Mouse (Mus musculus): Measurements from ENCODE around the gene Large1. TPM values are rescaled to one million over a fixed set of nuclear protein-coding genes. Genes with fewer than 3 reads are reported as not detected.
"Not testable (repeated sequence)": the region's sequence is repeated elsewhere in the genome, so short reads cannot be mapped to it uniquely, and the experiment has no call there.

Gene Large1
- polyA plus RNA-seq, 1 experiment = 4.4 TPM

GRCm38 (mm10) chr8:73123864-73124499 is 229.4 kb downstream of the Large1 start:
- Histone ChIP-seq H3K27me3 (ENCODE audit: control insufficient read depth, insufficient read depth, low read length) (no peaks in the 10 kb centered on the region), H3K36me3 (ENCODE audit: control insufficient read depth, insufficient read depth, low read length) (no peaks in the 10 kb centered on the region), H3K4me3 (ENCODE audit: control insufficient read depth, insufficient read depth, low read length) (no peak overlapping the region), H3K4me1 (replicated peaks; ENCODE audit: control insufficient read depth, insufficient read depth, low read length) (no peaks in the 10 kb centered on the region), H3K27ac (ENCODE audit: control insufficient read depth, insufficient read depth, low read length) (no peak overlapping the region)
- no peak for DNase-seq
- WGBS = 81% methylated on average over 5 of the region's 5 CpGs
- no peak for TF ChIP-seq CTCF (IDR thresholded peaks at IDR 0.05; ENCODE audit: borderline replicate concordance, control insufficient read depth, extremely low read depth, insufficient read depth, low read length, poor library complexity)
- no peak for TF ChIP-seq POLR2A (IDR thresholded peaks at IDR 0.05; ENCODE audit: control insufficient read depth, extremely low read depth, insufficient read depth, low read length, poor library complexity)

GRCm38 (mm10) chr8:73112332-73112895 is 240.9 kb downstream of the Large1 start:
- H3K4me1 ChIP-seq (replicated peaks; ENCODE audit: control insufficient read depth, insufficient read depth, low read length) = no peaks in the 10 kb centered on the region
- no peak overlapping the region for H3K27ac ChIP-seq (ENCODE audit: control insufficient read depth, insufficient read depth, low read length)
- TF ChIP-seq CTCF (IDR thresholded peaks at IDR 0.05; ENCODE audit: borderline replicate concordance, control insufficient read depth, extremely low read depth, insufficient read depth, low read length, poor library complexity) = no peak
- no peak for TF ChIP-seq POLR2A (IDR thresholded peaks at IDR 0.05; ENCODE audit: control insufficient read depth, extremely low read depth, insufficient read depth, low read length, poor library complexity)
- H3K36me3 ChIP-seq (ENCODE audit: control insufficient read depth, insufficient read depth, low read length) = no peaks in the 10 kb centered on the region
- DNase-seq = no peak
- H3K4me3 ChIP-seq (ENCODE audit: control insufficient read depth, insufficient read depth, low read length) = no peak overlapping the region
- WGBS = 91% methylated on average over 1 of the region's 1 CpGs
- no peaks in the 10 kb centered on the region for H3K27me3 ChIP-seq (ENCODE audit: control insufficient read depth, insufficient read depth, low read length)

GRCm38 (mm10) chr8:73104089-73104488 is 249.3 kb downstream of the Large1 start:
- Histone ChIP-seq H3K4me1 (replicated peaks; ENCODE audit: control insufficient read depth, insufficient read depth, low read length) (no peaks in the 10 kb centered on the region), H3K36me3 (ENCODE audit: control insufficient read depth, insufficient read depth, low read length) (no peaks in the 10 kb centered on the region), H3K27ac (ENCODE audit: control insufficient read depth, insufficient read depth, low read length) (no peak overlapping the region), H3K27me3 (ENCODE audit: control insufficient read depth, insufficient read depth, low read length) (no peaks in the 10 kb centered on the region), H3K4me3 (ENCODE audit: control insufficient read depth, insufficient read depth, low read length) (no peak overlapping the region)
- no peak for DNase-seq
- no peak for TF ChIP-seq CTCF (IDR thresholded peaks at IDR 0.05; ENCODE audit: borderline replicate concordance, control insufficient read depth, extremely low read depth, insufficient read depth, low read length, poor library complexity)
- TF ChIP-seq POLR2A (IDR thresholded peaks at IDR 0.05; ENCODE audit: control insufficient read depth, extremely low read depth, insufficient read depth, low read length, poor library complexity) = no peak
- 95% methylated on average over 1 of the region's 1 CpGs for WGBS

- Histone ChIP-seq H3K27ac (ENCODE audit: control insufficient read depth, insufficient read depth, low read length) (no peak overlapping the region), H3K4me3 (ENCODE audit: control insufficient read depth, insufficient read depth, low read length) (no peak overlapping the region), H3K4me1 (replicated peaks; ENCODE audit: control insufficient read depth, insufficient read depth, low read length) (no peaks in the 10 kb centered on the region), H3K36me3 (ENCODE audit: control insufficient read depth, insufficient read depth, low read length) (no peaks in the 10 kb centered on the region), H3K27me3 (ENCODE audit: control insufficient read depth, insufficient read depth, low read length) (no peaks in the 10 kb centered on the region)
- no peak for DNase-seq
- 91% methylated on average over 5 of the region's 5 CpGs for WGBS
- no peak for TF ChIP-seq POLR2A (IDR thresholded peaks at IDR 0.05; ENCODE audit: control insufficient read depth, extremely low read depth, insufficient read depth, low read length, poor library complexity)
- no peak for TF ChIP-seq CTCF (IDR thresholded peaks at IDR 0.05; ENCODE audit: borderline replicate concordance, control insufficient read depth, extremely low read depth, insufficient read depth, low read length, poor library complexity)
Measured at GRCm38 (mm10) chr8:73101069-73101468, 252.3 kb downstream of the Large1 start.

GRCm38 (mm10) chr8:73100607-73101006 is 252.7 kb downstream of the Large1 start:
- H3K27ac ChIP-seq (ENCODE audit: control insufficient read depth, insufficient read depth, low read length); DNase-seq; H3K4me3 ChIP-seq (ENCODE audit: control insufficient read depth, insufficient read depth, low read length); H3K4me1 ChIP-seq (replicated peaks; ENCODE audit: control insufficient read depth, insufficient read depth, low read length); H3K36me3 ChIP-seq (ENCODE audit: control insufficient read depth, insufficient read depth, low read length); H3K27me3 ChIP-seq (ENCODE audit: control insufficient read depth, insufficient read depth, low read length): not testable (repeated sequence)
- 80% methylated on average over 3 of the region's 3 CpGs for WGBS

GRCm38 (mm10) chr8:73099542-73099941 is 253.8 kb downstream of the Large1 start:
- Histone ChIP-seq H3K36me3 (ENCODE audit: control insufficient read depth, insufficient read depth, low read length) (no peaks in the 10 kb centered on the region), H3K27ac (ENCODE audit: control insufficient read depth, insufficient read depth, low read length) (no peak overlapping the region), H3K4me3 (ENCODE audit: control insufficient read depth, insufficient read depth, low read length) (no peak overlapping the region), H3K27me3 (ENCODE audit: control insufficient read depth, insufficient read depth, low read length) (no peaks in the 10 kb centered on the region), H3K4me1 (replicated peaks; ENCODE audit: control insufficient read depth, insufficient read depth, low read length) (no peaks in the 10 kb centered on the region)
- TF ChIP-seq CTCF (IDR thresholded peaks at IDR 0.05; ENCODE audit: borderline replicate concordance, control insufficient read depth, extremely low read depth, insufficient read depth, low read length, poor library complexity) (no peak), POLR2A (IDR thresholded peaks at IDR 0.05; ENCODE audit: control insufficient read depth, extremely low read depth, insufficient read depth, low read length, poor library complexity) (no peak)
- DNase-seq = no peak
- WGBS = 80% methylated on average over 3 of the region's 3 CpGs

GRCm38 (mm10) chr8:73096952-73097351 is 256.4 kb downstream of the Large1 start:
- no peak for DNase-seq
- H3K4me1 ChIP-seq (replicated peaks; ENCODE audit: control insufficient read depth, insufficient read depth, low read length) = no peaks in the 10 kb centered on the region
- H3K4me3 ChIP-seq (ENCODE audit: control insufficient read depth, insufficient read depth, low read length) = no peak overlapping the region
- WGBS = 92% methylated on average over 2 of the region's 2 CpGs
- H3K27me3 ChIP-seq (ENCODE audit: control insufficient read depth, insufficient read depth, low read length) = no peaks in the 10 kb centered on the region
- H3K36me3 ChIP-seq (ENCODE audit: control insufficient read depth, insufficient read depth, low read length) = no peaks in the 10 kb centered on the region
- TF ChIP-seq CTCF (IDR thresholded peaks at IDR 0.05; ENCODE audit: borderline replicate concordance, control insufficient read depth, extremely low read depth, insufficient read depth, low read length, poor library complexity) = no peak
- TF ChIP-seq POLR2A (IDR thresholded peaks at IDR 0.05; ENCODE audit: control insufficient read depth, extremely low read depth, insufficient read depth, low read length, poor library complexity) = no peak
- H3K27ac ChIP-seq (ENCODE audit: control insufficient read depth, insufficient read depth, low read length) = no peak overlapping the region

GRCm38 (mm10) chr8:73077746-73078145 is 275.6 kb downstream of the Large1 start:
- H3K4me3 ChIP-seq (ENCODE audit: control insufficient read depth, insufficient read depth, low read length); DNase-seq; H3K27me3 ChIP-seq (ENCODE audit: control insufficient read depth, insufficient read depth, low read length); H3K4me1 ChIP-seq (replicated peaks; ENCODE audit: control insufficient read depth, insufficient read depth, low read length); H3K36me3 ChIP-seq (ENCODE audit: control insufficient read depth, insufficient read depth, low read length); H3K27ac ChIP-seq (ENCODE audit: control insufficient read depth, insufficient read depth, low read length): not testable (repeated sequence)
- 96% methylated on average over 1 of the region's 1 CpGs for WGBS

All from thymus, adult 2 months (tissue).